Mouse (Mus musculus): Measurements from ENCODE around the gene Dzip1. TPM values are rescaled to one million over a fixed set of nuclear protein-coding genes. Genes with fewer than 3 reads are reported as not detected.

The Dzip1 gene
- polyA plus RNA-seq, 1 experiment from 2014 or later: 2.7 TPM

- Histone ChIP-seq H3K4me3 (ENCODE audit: low read depth, low read length) (no peak overlapping the region), H3K4me1 (replicated peaks; ENCODE audit: control insufficient read depth, insufficient read depth, low read length) (no peaks in the 10 kb centered on the region), H3K4me2 (replicated peaks; ENCODE audit: low read depth) (no peak overlapping the region), H3K9ac (ENCODE audit: low read depth, low read length) (no peak overlapping the region), H3K27me3 (replicated peaks; ENCODE audit: control insufficient read depth, insufficient read depth, low read length) (no peaks in the 10 kb centered on the region), H3K9me3 (ENCODE audit: control insufficient read depth) (no peaks in the 10 kb centered on the region), H3K27ac (ENCODE audit: low read depth, low read length) (no peak overlapping the region), H3K36me3 (ENCODE audit: control insufficient read depth, insufficient read depth) (no peaks in the 10 kb centered on the region)
- no peak for TF ChIP-seq CTCF (IDR thresholded peaks at IDR 0.05; ENCODE audit: low read depth)
- 86% methylated on average over 11 of the region's 11 CpGs for WGBS
- ATAC-seq: no peak
Measured at GRCm38 (mm10) chr14:118829331-118830095, 95.7 kb downstream of the Dzip1 start.

GRCm38 (mm10) chr14:118827283-118827904 lies 97.9 kb downstream of the Dzip1 start:
- Histone ChIP-seq H3K4me1 (replicated peaks; ENCODE audit: control insufficient read depth, insufficient read depth, low read length) (no peaks in the 10 kb centered on the region), H3K4me3 (ENCODE audit: low read depth, low read length) (no peak overlapping the region), H3K27me3 (replicated peaks; ENCODE audit: control insufficient read depth, insufficient read depth, low read length) (no peaks in the 10 kb centered on the region), H3K9ac (ENCODE audit: low read depth, low read length) (no peak overlapping the region), H3K27ac (ENCODE audit: low read depth, low read length) (no peak overlapping the region), H3K36me3 (ENCODE audit: control insufficient read depth, insufficient read depth) (no peaks in the 10 kb centered on the region), H3K4me2 (replicated peaks; ENCODE audit: low read depth) (no peak overlapping the region), H3K9me3 (ENCODE audit: control insufficient read depth) (no peaks in the 10 kb centered on the region)
- ATAC-seq: no peak
- TF ChIP-seq CTCF (IDR thresholded peaks at IDR 0.05; ENCODE audit: low read depth): no peak
- 47% methylated on average over 7 of the region's 7 CpGs for WGBS

GRCm38 (mm10) chr14:118826346-118826745 lies 98.9 kb downstream of the Dzip1 start:
- H3K27me3 ChIP-seq (replicated peaks; ENCODE audit: control insufficient read depth, insufficient read depth, low read length): 0 out of 2 replicates have a peak, but pooled peaks cover 4% of the 10 kb centered on the region
- no peak overlapping the region for H3K4me3 ChIP-seq (ENCODE audit: low read depth, low read length)
- H3K4me2 ChIP-seq (replicated peaks; ENCODE audit: low read depth): no peak overlapping the region
- no peak overlapping the region for H3K9ac ChIP-seq (ENCODE audit: low read depth, low read length)
- H3K36me3 ChIP-seq (ENCODE audit: control insufficient read depth, insufficient read depth): no peaks in the 10 kb centered on the region
- H3K9me3 ChIP-seq (ENCODE audit: control insufficient read depth): no peaks in the 10 kb centered on the region
- no peak overlapping the region for H3K27ac ChIP-seq (ENCODE audit: low read depth, low read length)
- 82% methylated on average over 8 of the region's 8 CpGs for WGBS
- no peak for TF ChIP-seq CTCF (IDR thresholded peaks at IDR 0.05; ENCODE audit: low read depth)
- H3K4me1 ChIP-seq (replicated peaks; ENCODE audit: control insufficient read depth, insufficient read depth, low read length): no peaks in the 10 kb centered on the region
- ATAC-seq: no peak

Other genes starting within 250 kb of the Dzip1 start
- 1.4 and 1.6 TPM in 2 replicates for gene Abcc4, start 219.2 kb downstream of the Dzip1 start, polyA plus RNA-seq (2015; fragmentation: Nextera tagmentation; extraction: Ambion mirVana)
- gene Cldn10, start 137.6 kb downstream of the Dzip1 start, polyA plus RNA-seq (2015; fragmentation: Nextera tagmentation; extraction: Ambion mirVana): 1.5 and 1.7 TPM in 2 replicates
- 37.6 and 38.1 TPM in 2 replicates for gene Dnajc3, start 12.5 kb upstream of the Dzip1 start, polyA plus RNA-seq (2015; fragmentation: Nextera tagmentation; extraction: Ambion mirVana)
- gene Uggt2, start 174.0 kb upstream of the Dzip1 start, polyA plus RNA-seq (2015; fragmentation: Nextera tagmentation; extraction: Ambion mirVana): 1.6 and 2.1 TPM in 2 replicates
- gene Hs6st3, start 212.9 kb upstream of the Dzip1 start, polyA plus RNA-seq (2015; fragmentation: Nextera tagmentation; extraction: Ambion mirVana): not detected in 2 replicates